Mouse (Mus musculus) embryo, embryonic 11 days (tissue): Measurements from ENCODE around the gene Prss41.
A peak's percentile ranks its signal among the peaks of the same experiment; 100 is the strongest.

Experiments
- DNase-seq: peaks from one replicate; pipeline ENCODE4 v3.0.0-alpha.2; 2015

Prss41 gene

DNA sequence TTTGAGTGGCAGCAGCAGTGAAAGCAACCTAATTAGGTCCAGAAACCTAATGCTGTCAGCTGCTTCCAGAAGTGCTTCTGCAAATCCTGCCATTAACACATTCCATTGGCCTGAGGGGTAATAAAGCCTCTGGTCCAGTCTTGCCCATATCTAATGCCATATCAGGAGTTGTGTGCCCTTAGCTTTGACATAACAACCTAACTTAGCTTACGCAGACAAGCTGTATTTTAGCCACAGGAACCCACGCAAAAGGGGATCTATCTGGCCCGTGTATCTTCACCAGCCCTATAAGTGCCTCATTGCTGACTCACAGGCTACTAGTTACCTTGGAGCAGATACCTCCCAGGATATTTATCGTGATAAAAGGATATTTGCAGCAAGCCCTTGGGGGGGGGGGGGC is 18.4 kb downstream of the Prss41 start:
- DNase-seq: no peak

DNA sequence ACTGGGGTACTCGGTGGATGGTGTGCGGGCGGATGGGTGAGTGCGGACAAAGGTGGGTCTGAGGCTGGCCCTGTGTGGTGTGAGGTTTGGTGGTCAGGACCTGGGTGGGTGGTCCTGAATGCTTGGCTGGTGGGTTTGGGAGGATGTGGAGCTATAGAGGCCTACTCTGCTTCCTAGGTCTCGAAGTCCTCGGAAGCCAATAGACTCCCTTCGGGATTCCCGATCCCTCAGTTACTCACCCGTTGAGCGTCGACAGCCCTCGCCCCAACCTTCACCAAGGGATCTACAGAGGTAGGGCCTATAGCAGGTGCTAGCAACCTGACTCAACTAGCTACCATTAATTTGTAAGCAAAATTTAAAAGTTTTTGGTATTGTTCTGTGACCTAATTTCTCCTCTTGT is 20.4 kb downstream of the Prss41 start:
- DNase-seq: no peak

DNA sequence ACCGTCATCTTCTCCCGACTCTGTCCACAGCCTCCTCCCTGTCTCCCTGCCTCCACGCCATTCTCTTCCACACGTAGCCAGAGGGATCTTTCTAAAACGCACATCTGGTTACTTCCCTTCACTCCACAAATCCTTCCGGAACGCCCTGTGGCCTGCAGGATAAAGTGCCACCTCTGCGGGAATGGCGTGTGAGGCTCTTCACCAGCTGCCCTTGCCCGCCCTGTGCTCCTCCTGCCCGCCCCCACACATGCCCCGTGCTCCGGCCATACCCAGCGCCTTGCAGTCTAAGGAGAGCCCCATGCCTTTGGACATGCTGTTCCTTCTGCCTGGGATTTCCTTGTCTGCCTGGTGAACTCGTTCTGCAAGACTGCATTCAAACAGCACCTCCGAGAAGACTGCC is 21.0 kb downstream of the Prss41 start:
- no peak for DNase-seq

DNA sequence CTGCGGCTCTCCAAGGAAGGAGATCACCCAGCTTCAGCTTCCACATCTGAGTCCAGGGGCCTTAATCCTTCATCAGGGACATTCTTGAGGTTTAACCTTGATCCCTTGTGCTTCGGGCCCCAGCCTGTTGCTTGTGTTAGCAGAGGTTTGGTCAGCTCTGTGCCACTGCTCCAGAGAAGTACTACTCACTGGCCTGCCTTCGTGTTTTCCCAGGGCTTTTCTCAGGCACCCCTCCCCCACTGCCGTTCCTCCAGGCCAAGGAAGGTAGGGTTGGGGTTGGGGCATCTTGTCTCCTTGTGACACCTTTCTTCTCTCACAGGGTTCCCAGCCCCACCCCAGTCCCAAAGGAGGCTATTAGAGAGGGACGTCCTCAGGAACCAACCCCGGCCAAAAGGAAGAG is 21.9 kb downstream of the Prss41 start:
- no peak for DNase-seq

DNA sequence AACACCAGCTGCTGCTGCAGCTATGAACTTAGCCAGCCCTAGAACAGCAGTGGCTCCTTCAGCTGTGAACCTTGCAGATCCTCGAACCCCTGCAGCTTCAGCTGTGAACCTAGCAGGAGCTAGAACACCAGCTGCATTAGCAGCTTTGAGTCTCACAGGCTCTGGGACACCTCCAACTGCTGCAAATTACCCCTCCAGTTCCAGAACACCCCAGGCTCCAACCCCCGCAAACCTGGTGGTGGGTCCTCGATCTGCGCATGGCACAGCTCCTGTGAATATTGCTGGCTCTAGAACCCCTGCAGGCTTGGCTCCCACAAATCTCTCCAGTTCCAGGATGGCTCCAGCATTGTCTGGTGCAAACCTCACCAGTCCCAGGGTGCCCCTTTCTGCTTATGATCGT is 23.2 kb downstream of the Prss41 start:
- no peak for DNase-seq

DNA sequence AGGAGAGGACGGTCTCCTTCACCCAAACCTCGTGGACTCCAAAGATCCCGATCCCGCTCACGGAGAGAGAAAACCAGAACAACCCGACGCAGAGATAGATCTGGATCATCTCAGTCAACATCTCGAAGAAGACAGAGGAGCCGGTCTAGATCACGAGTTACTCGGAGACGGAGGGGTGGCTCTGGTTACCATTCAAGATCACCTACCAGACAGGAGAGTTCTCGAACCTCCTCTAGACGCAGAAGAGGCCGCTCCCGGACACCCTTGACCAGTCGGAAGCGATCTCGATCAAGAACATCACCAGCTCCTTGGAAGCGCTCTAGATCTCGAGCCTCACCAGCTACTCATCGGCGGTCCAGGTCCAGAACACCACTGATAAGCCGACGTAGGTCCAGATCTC is 24.7 kb downstream of the Prss41 start:
- DNase-seq: no peak

DNA sequence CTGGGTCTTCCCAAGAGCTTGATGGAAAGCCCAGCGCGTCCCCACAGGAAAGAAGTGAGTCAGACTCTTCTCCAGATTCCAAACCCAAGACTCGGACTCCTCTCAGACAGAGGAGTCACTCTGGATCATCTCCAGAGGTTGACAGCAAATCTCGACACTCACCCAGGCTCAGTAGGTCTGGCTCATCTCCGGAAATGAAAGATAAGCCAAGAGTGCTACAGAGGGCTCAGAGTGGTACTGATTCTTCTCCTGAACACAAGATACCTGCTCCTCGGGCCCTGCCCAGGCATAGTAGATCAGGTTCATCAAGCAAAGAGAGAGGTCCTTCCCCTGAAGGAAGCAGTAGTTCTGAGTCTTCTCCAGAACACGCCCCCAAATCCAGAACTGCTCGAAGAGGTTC is 25.4 kb downstream of the Prss41 start:
- DNase-seq: no peak

DNA sequence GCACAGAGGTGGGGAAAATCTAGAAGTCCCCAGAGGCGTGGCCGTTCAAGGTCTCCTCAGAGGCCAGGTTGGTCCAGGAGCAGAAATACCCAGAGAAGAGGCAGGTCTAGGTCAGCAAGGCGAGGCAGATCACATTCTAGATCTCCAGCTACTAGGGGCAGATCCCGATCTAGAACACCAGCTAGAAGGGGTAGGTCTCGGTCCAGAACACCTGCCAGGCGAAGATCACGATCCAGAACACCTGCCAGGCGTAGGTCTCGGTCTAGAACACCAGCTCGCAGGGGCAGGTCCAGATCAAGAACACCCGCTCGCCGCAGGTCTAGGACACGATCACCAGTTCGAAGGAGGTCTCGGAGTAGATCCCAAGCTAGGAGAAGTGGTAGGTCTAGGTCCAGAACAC is 28.3 kb downstream of the Prss41 start:
- DNase-seq: no peak

DNA sequence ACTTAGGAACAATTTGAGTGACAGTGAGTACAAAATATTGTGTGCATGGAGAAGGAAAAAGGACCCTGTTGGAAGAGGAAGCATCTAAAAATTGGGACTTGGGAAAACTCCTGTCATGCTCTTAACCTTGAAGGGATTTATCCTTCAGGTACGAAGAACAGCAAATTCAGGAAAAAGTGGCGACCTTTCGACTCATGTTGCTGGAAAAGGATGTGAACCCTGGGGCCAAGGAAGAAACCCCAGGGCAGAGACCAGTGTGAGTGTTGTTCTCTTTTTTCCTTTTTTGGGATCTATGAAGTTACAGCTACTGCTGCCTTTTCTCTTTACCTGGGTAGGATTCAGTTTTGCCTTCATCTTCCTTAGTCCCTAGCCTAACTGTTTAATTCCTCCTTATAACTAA is 36.1 kb downstream of the Prss41 start:
- no peak for DNase-seq

DNA sequence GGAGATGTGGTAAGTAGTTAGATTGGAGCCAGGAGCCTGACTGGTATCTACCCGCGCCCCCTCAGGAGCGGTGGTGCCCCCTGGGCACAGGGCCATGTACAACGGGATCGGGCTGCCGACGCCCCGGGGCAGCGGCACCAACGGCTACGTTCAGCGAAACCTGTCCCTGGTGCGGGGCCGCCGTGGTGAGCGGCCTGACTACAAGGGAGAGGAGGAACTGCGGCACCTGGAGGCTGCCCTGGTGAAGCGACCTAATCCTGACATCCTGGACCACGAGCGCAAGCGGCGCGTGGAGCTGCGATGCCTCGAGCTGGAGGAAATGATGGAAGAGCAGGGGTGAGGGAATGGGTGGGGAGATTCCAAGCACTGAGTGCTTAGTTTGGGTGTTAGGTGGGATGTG is 37.1 kb downstream of the Prss41 start:
- DNase-seq: no peak

DNA sequence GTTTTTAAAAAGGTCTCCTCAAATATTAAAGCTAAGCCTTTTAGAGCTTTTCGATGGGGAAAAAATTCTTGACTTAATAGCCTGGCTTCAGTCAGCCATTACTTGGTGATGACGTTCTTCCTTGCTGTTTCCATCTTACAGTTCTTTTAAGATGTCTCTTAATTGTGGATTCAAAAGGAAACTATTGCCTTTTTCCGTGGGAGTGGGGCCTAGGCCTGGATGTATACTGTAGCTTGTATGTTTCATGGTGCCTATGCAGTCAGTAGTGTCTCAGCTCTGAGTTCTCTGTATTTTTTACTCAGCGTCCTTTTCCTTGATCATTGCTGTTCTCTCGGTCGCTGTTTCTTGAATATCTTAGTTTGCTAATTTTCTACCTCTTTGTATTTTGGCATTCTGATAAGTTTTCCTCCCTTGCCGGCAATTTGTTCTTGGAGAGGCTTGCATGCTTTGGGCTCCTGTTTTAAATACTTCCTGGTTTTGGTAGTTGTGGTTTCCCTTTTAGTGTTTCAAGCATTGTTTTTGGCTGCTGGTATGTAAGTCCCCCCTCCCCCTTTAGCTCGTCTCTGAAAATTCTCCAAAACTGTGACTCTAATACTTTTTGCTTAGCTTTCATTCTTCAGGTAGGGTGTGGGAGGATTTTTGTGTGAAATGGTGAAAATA is 39.4 kb downstream of the Prss41 start:
- no peak for DNase-seq

DNA sequence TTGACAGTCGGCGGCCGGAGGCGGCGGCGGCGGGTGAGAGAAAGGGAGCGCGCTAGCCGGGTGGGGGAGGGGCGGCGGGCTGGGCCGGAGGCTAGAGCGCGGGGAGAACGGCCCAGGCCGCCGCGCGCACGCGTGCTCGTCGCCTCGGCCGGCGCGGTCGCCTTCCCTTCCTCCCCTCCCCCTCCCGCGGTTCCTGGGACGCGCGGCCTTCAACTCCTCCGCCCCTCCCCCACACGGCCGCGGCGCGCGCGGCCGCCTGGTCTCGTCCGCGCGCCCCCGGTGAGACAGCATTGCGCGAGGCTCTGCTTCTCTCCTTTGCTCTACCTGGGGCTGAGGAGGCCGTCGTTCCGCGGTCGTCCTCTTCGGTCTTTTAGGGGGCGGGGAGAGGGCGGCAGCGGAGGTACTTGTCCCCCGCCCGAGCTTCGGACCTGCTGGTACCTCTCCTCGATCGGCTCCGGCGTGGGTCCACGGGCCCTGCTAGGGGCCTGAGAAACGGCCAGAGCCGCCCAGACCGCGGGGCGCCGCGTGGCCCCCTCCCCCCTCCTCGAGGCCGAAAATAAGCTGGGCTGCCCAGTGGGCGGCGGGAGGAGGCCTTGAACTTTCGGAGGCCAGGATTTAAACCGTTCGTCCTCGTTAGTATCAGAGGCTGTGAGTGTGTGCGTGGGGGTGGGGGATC is 40.5 kb downstream of the Prss41 start:
- peak; percentile 95 for DNase-seq

DNA sequence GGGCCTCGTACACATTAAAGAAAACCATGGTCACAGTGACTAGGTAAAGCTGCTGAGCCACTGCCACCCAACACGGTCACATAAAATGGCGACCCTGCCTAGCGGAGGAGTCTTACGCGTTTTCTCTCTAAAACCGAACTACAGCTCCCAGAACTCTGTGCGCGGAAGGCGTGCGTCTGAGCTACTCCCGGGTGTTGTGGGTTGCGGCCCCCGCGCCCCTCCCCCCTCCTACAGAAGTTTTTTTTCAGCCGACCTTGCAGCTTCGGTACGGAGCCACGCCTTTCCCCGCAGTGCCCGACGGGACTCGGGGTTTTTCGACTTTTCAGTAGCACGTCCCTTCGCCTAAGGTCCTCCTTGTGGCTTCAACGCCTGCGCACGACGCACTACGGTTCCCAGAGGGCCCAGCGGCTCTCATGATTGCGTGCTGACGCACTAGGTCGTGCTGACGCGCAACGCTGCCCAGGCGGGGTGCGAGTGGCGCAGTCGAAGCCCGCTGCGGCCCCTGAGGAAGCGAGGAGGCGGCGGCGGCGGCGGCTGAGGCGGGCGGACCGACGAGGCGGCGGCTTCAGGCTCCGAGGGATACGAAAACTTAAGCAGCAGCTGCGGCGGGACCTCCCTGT is 41.1 kb downstream of the Prss41 start:
- peak; percentile 100 for DNase-seq

DNA sequence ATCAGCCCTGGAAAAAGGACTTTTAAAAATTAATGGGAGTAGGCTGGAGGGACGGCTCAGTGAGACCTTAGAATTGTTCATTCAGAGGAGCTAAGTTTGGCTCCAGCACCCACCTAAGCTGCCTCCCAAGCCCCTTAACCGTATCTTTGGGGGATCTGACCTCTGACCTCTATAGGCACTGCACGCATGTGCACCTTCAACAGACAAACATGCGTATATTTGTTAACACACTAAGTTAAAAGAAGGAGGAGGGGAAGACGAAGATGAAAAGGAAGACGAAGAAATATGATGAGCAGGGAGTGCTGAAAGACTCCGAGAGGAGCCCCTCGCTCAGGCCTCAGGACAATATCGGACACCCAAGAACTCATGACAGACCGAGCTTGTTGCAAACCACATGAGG is 42.3 kb downstream of the Prss41 start:
- no peak for DNase-seq

DNA sequence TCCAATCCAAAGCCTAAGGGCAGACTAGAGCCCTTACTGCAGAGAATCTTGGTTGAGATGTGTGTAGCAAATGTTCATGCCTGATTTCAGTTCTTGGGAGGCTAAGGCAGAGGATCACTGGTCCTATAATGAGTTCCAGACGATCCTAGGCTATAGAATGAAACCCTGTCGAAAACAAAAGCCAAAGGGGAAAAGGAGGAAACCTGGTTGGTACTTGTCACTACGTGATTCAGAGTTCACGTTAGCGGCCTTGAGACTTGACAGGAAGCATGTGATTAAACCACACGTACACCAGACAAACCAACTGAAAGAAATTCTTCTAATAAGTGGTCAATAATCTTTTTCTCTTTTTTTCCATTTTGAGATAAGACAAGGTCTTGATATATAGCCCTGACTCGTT is 46.7 kb downstream of the Prss41 start:
- DNase-seq: no peak

DNA sequence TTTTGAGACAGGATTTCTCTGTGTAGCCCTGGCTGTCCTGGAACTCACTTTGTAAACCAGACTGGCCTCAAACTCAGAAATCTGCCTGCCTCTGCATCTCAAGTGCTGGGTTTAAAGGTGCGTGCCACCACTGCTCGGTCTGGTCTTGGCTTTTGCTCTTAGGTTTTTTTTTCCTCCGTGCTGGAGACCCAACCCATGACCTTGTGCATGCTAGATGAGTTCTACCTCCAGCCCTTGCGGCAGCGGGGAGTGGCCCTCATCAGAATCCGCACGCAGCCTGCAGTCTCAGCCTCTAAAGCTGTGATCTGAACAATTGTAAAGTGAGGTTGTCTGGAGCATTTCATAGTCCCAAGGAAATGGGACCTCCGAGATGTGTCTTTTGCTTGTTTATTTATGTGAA is 48.6 kb downstream of the Prss41 start:
- no peak for DNase-seq

DNA sequence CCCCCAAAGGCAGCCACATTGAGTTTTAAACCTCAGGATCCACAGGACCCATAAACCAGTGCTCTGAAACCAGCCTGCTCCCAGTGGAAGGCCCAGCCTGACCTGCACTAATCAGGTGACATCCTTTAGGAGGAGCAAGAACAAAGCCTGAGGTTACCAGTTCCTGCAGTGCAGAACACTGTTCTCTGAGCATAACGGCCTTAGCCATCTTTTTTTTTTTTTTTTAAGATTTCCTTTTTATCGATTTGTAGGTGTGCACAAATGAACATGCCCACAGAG is 53.0 kb downstream of the Prss41 start:
- DNase-seq: no peak

DNA sequence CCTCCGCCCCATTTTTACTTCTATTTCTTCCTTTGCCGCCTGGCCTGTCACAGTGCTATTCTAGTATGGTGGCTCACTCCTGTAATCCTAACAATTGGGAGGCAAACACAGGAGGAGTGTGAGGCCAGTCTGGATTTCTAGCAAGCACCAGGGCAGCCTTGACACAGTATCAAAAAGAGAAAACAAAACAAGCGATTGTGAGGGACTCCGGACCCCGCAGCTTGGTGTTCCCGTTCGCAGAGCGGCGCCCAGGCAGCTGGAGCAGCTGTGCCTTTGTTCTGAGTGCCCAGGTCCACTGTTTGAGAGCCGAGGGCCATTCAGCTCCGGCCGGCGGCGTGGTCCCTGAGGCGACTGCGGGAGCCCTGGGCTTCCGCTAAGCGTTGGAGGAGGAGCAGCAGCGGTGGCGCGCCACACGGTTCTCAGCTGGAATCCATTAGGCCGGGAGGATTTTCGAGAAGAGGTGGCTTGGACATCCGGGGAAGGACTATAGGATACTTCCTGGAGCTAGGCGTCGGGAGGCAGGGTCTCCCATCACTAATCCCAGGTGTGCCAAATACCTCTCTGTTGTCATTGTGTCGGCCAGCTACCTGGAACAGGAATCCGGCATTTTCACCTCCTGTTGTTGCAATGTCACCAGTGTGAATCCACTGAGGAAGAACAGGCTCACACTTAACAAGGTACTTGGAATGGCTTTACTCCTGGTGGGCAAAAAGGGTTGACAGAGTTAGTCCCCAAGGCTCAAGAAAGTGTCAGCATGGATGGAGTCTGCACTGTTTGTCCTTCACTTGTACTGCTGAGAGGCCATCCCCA is 53.5 kb downstream of the Prss41 start, which contains the start of gene Srrm2:
TSS of gene Srrm2 (plus strand) at position 264 of the 810 bp plus-strand sequence.
- DNase-seq: peak; percentile 86

DNA sequence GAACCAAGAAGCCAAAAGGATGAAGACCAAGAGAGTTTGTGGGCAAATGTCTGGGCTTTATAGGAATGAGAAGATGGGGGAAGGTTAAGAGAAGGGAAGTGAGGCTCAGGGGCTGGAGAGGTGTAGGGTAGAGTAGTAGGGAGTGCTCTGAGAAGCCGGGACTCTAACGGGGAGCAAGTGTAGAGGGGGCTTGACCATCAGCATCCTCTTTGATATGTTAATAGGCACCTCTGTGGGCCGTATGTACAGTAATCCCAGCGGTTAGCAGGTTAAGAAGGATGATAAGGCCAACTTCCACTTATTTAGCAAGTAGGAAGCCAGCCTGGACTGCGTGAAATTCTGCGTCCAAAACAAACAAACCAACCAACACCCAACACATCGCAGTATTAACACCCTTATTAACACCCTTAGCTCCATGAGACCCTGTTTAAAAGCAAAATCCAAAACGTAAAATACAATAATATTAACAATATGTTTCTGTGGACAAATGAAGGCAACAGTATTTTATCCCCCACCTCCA is 54.2 kb downstream of the Prss41 start:
- peak; percentile 18 for DNase-seq

DNA sequence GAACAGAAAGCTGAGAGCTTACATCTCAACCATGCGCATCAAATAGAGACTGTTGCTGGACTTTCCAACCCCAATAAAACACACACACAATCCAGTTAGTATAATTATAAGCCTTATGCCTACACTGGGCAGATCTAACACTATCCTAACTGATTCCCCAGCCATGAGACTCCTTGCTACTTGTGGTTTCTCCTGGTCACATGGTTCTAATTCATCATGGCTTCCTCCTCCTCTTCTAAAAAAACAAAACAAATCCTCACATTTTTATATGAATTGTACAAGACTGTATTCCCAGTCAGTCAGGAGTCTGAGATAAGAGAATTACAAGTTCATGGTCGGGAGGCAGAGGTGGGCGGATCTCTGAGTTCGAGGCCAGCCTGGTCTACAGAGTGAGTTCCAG is 55.0 kb downstream of the Prss41 start:
- DNase-seq: no peak
